Mouse (Mus musculus) kidney, embryonic 15.5 days (tissue): ENCODE data around the gene Insig1. TPM values are rescaled to one million over a fixed set of nuclear protein-coding genes. Genes with fewer than 3 reads are reported as not detected.

Source experiments
- ATAC-seq: fragments of 200-750 bp; cut with Nextera tagmentation; replicated peaks from 2 replicates; pipeline ENCODE4 v1.8.0; 2017; ENCODE audit warnings: moderate TSS enrichment; ENCODE audit not compliant: low FRiP score
- H3K27ac ChIP-seq: fragments of 300-500 bp; sonication (generic); 2 replicates; pipeline ENCODE4 v1.5.1; 2015; ENCODE audit warnings: mild to moderate bottlenecking, inconsistent platforms
- H3K27me3 ChIP-seq: fragments of 300-500 bp; sonication (generic); 2 replicates; pipeline ENCODE4 v1.6.1; 2015; ENCODE audit warnings: inconsistent platforms
- H3K36me3 ChIP-seq: fragments of 300-500 bp; sonication (generic); 2 replicates; pipeline ENCODE4 v1.6.1; 2015; ENCODE audit warnings: inconsistent platforms
- H3K4me1 ChIP-seq: fragments of 300-500 bp; sonication (generic); 2 replicates; pipeline ENCODE4 v1.6.1; 2015; ENCODE audit warnings: inconsistent platforms
- H3K4me2 ChIP-seq: fragments of 300-500 bp; sonication (generic); 2 replicates; pipeline ENCODE4 v1.6.1; 2015; ENCODE audit warnings: moderate library complexity, mild to moderate bottlenecking, inconsistent platforms
- H3K4me3 ChIP-seq: fragments of 300-500 bp; sonication (generic); replicated peaks from 2 replicates; pipeline ENCODE4 v1.5.1; 2015; ENCODE audit warnings: mild to moderate bottlenecking, inconsistent platforms
- H3K9ac ChIP-seq: fragments of 300-500 bp; sonication (generic); 2 replicates; pipeline ENCODE4 v1.6.1; 2015; ENCODE audit warnings: mild to moderate bottlenecking, inconsistent platforms
- H3K9me3 ChIP-seq: fragments of 300-500 bp; sonication (generic); replicated peaks from 2 replicates; pipeline ENCODE4 v1.6.1; 2016; ENCODE audit warnings: inconsistent platforms
- WGBS: fragments of 180-500 bp; shearing (Covaris S2); methylation state at CpG from one replicate; pipeline ENCODE4 v1.1.7; 2015; ENCODE audit warnings: mixed read lengths; 5-methylcytosine and 5-hydroxymethylcytosine counted together
- polyA plus RNA-seq: library from polyadenylated mRNA; unstranded; fragments of >200 nt; fragmentation: Nextera tagmentation; extraction: Ambion mirVana; gene quantifications from 2 replicates; pipeline ENCODE4 v1.2.1, GENCODE M21; 2015

Gene Insig1
- polyA plus RNA-seq, 1 experiment from 2014 or later, result 52.8 TPM

DNA sequence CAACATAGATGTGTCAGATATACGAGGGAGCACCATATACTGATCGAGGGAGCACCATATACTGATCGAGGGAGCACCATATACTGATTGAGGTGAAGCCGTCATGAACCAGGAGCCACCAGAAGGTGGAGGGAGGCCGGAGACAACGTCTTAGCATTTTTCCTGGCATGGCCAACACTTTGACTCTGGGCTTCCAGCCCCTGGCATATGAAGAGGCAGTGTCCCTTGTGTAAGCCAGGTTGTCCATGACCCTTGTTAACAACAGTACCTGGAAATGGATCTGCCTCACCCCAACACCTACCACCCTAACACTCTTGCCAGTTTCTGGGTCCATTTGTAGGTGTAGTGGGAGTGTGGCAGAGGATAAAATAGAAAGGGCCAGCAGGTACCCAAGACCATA lies 23.7 kb downstream of the Insig1 start:
- H3K4me1 ChIP-seq, result no peaks in the 10 kb centered on the region
- H3K4me2 ChIP-seq, result no peak overlapping the region
- H3K27me3 ChIP-seq, result no peaks in the 10 kb centered on the region
- H3K9me3 ChIP-seq, result no peaks in the 10 kb centered on the region
- H3K4me3 ChIP-seq, result no peak overlapping the region
- H3K36me3 ChIP-seq, result no peaks in the 10 kb centered on the region
- no peak overlapping the region for H3K27ac ChIP-seq
- H3K9ac ChIP-seq, result no peak overlapping the region
- WGBS, result 77% methylated on average over 6 of the region's 6 CpGs
- ATAC-seq, result no peak

DNA sequence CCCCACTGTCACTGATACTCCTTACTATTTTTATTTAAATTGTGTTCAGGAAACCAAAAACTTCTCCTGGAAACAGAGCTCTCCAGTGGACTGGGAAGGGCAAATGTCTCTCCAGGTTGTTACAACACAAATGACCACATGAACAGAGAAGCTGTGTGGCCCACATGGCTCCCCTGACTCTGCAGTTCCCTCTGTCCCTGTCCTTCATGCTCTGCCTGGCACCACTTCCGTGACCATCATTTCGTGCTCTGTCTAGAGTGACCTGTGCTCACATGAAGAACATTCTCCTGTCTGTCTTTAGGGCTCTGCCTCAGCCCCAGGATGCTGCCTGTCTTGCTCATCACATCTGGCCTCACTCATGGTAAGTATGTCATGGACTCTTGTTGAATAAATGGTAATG lies 24.5 kb downstream of the Insig1 start:
- Histone ChIP-seq H3K27me3 (no peaks in the 10 kb centered on the region), H3K9ac (no peak overlapping the region), H3K36me3 (no peaks in the 10 kb centered on the region), H3K4me3 (no peak overlapping the region), H3K4me2 (no peak overlapping the region), H3K27ac (no peak overlapping the region), H3K4me1 (no peaks in the 10 kb centered on the region), H3K9me3 (no peaks in the 10 kb centered on the region)
- no peak for ATAC-seq
- WGBS, result 47% methylated on average over 2 of the region's 2 CpGs

- Histone ChIP-seq H3K4me1 (no peaks in the 10 kb centered on the region), H3K9me3 (no peaks in the 10 kb centered on the region), H3K4me2 (no peak overlapping the region), H3K9ac (no peak overlapping the region), H3K27me3 (0 out of 2 replicates have a peak, but pooled peaks cover 6% of the 10 kb centered on the region), H3K4me3 (no peak overlapping the region), H3K27ac (no peak overlapping the region), H3K36me3 (no peaks in the 10 kb centered on the region)
- 72% methylated on average over 4 of the region's 4 CpGs for WGBS
- no peak for ATAC-seq
Measured at GRCm38 (mm10) chr5:28106966-28107365, 35.8 kb downstream of the Insig1 start.

DNA sequence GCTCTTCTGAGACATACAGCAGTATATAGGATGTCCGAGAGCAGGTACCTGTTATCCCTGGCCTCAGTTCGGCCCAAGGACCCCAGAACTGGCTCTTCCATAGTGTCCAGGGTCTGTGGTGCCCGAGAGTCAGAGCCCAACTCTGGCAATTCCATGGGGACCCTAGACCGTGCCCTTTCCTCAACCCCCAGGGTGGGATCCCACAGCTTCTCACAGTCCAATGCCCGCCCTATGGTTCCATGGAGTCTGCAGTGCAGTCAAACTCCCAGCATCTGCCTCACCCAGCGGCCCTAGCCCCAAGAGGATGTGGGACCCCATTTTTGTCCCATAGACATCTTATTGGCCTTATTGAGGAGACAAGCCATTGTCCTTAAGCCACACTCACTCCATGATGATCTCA lies 36.8 kb downstream of the Insig1 start:
- no peak overlapping the region for H3K4me2 ChIP-seq
- H3K36me3 ChIP-seq, result no peaks in the 10 kb centered on the region
- H3K4me3 ChIP-seq, result no peak overlapping the region
- H3K27ac ChIP-seq, result no peak overlapping the region
- H3K9ac ChIP-seq, result no peak overlapping the region
- ATAC-seq, result no peak
- WGBS, result 88% methylated on average over 6 of the region's 6 CpGs
- H3K27me3 ChIP-seq, result peaks cover 3% of the 10 kb centered on the region; the same call in 1 of the 2 replicates
- no peaks in the 10 kb centered on the region for H3K4me1 ChIP-seq
- no peaks in the 10 kb centered on the region for H3K9me3 ChIP-seq

DNA sequence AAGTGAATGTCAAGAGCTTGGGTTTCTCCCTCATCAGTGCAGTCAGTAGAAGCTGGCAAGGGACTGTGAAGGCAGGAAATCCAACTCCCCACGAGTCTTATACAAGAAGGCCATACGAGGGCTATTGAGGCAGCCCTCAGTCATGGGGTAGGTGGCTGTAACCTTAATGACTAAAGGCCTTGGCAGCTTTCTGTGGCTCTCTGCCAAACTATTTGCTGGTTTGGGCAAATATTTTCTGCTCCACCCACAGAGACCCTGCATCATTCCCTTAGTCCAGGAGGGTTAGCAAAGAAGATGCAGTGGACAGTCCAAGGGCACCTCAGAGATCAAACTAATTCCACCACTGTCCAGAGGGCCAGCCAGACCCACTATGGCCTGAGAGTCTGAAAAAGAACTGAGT lies 39.7 kb downstream of the Insig1 start:
- 43% methylated on average over 2 of the region's 2 CpGs for WGBS
- Histone ChIP-seq H3K4me3 (no peak overlapping the region), H3K9ac (no peak overlapping the region), H3K36me3 (no peaks in the 10 kb centered on the region), H3K27ac (no peak overlapping the region), H3K4me1 (no peaks in the 10 kb centered on the region), H3K4me2 (no peak overlapping the region), H3K27me3 (peaks cover 10% of the 10 kb centered on the region; the same call in 1 of the 2 replicates), H3K9me3 (no peaks in the 10 kb centered on the region)
- ATAC-seq, result no peak

DNA sequence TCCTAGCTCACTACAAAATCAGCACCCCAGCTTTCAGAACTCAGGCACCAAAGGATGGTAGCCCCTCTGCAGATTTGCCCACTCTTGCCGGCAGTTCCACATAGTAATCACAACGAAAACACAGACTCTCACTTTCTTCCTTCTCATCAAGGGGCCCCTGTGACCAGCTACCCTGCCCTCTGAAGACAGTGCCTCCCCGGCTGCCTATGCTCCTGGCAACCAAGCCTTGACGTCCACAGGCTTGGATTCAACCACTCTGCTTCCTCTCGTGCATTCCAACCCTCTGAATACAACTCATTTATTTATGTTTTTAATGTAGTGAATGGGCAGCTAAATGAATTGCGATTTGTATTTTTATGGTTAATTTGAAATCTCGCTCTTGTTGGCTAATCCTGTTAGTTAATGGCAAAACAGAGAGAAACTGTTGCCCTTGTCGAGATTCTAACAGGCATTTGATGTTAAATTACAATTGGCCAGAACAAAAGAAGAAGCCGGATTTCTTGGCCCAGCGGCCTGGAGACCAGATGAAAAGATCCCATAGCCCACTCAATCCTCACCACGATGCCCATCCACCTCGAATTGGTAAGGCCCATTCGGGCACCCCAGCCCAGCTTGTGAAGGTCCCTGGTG lies 46.2 kb downstream of the Insig1 start:
- ATAC-seq, result no peak
- no peaks in the 10 kb centered on the region for H3K9me3 ChIP-seq
- peaks cover 11% of the 10 kb centered on the region for H3K4me1 ChIP-seq
- no peak overlapping the region for H3K9ac ChIP-seq
- no peak overlapping the region for H3K4me3 ChIP-seq
- no peak overlapping the region for H3K27ac ChIP-seq
- H3K36me3 ChIP-seq, result no peaks in the 10 kb centered on the region
- 6% methylated on average over 13 of the region's 13 CpGs for WGBS
- peaks cover 70% of the 10 kb centered on the region for H3K27me3 ChIP-seq
- peak overlapping the region; percentile 66 for H3K4me2 ChIP-seq

DNA sequence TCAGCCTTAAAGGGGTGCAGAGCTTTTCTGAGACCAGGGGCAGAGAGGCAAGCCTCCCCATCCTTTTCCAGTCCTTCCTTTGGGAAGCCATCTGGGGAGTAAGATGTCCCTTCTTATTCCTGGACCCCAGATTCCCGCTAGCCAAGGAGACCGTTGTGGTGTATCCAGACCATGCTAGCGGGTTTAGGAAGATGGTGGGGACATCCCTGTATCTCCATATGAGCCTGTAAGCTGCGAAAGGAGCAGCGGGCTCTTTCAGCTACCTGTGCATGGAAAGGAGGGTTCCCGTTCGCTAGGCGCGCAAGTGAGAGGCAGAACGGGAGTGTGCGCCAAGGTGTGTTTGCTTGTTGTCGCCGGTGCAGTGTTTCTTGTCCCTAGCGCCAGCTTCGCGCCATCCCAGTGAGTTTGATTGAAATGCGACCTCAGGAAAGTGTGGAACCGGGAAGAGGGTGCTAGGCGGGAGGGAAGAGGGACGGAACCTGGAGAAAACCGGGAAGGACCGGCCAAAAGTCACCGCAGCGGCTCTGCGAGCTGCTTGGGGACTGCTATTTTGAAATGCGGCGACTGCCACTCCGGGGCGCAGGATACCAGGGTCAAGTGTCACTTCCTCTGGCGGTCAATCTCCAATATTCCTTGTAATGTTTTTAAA lies 46.8 kb downstream of the Insig1 start:
- Histone ChIP-seq H3K9me3 (no peaks in the 10 kb centered on the region), H3K4me3 (peak overlapping the region; percentile 38), H3K9ac (no peak overlapping the region), H3K27me3 (peaks cover 77% of the 10 kb centered on the region), H3K4me2 (peak overlapping the region; percentile 66), H3K27ac (no peak overlapping the region), H3K4me1 (peaks cover 11% of the 10 kb centered on the region), H3K36me3 (no peaks in the 10 kb centered on the region)
- no peak for ATAC-seq
- WGBS, result under 1% methylated on average over 30 of the region's 30 CpGs

- H3K4me1 ChIP-seq, result peaks cover 11% of the 10 kb centered on the region
- H3K9me3 ChIP-seq, result no peaks in the 10 kb centered on the region
- H3K27ac ChIP-seq, result no peak overlapping the region
- H3K9ac ChIP-seq, result no peak overlapping the region
- no peaks in the 10 kb centered on the region for H3K36me3 ChIP-seq
- ATAC-seq, result no peak
- H3K4me3 ChIP-seq, result peak overlapping the region; percentile 38
- under 1% methylated on average over 19 of the region's 19 CpGs for WGBS
- peak overlapping the region; percentile 66 for H3K4me2 ChIP-seq
- peaks cover 82% of the 10 kb centered on the region for H3K27me3 ChIP-seq
Measured at GRCm38 (mm10) chr5:28118531-28118925, 47.4 kb downstream of the Insig1 start.

DNA sequence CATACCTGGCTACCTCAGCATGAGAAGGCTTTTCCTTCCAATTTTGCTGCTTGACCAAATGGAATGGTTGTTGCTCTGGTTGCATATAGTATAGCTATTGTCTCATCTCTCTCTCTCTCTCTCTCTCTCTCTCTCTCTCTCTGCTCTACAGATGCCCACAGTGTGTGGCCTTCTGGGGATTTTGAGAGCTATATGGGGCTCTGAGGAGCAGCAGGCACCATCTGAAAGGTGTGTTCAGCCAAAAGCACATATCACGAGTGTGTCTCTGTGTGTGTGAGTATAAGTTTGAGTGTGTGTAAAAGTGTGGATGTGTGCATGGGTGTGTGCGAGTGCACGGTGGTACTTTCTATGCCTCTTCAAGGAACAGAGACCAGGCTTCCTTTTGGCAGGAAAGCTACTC lies 48.4 kb downstream of the Insig1 start:
- Histone ChIP-seq H3K27me3 (peaks cover 82% of the 10 kb centered on the region), H3K36me3 (no peaks in the 10 kb centered on the region), H3K9me3 (no peaks in the 10 kb centered on the region), H3K9ac (no peak overlapping the region), H3K27ac (no peak overlapping the region), H3K4me3 (no peak overlapping the region), H3K4me1 (peaks cover 20% of the 10 kb centered on the region), H3K4me2 (no peak overlapping the region)
- WGBS, result 21% methylated on average over 3 of the region's 3 CpGs
- no peak for ATAC-seq

- ATAC-seq, result peak; percentile 80
- WGBS, result 1% methylated on average over 27 of the region's 27 CpGs
- H3K9ac ChIP-seq, result no peak overlapping the region
- no peaks in the 10 kb centered on the region; the same call in 1 of the 2 replicates for H3K9me3 ChIP-seq
- peaks cover 97% of the 10 kb centered on the region for H3K27me3 ChIP-seq
- 0 out of 2 replicates have a peak overlapping the region, but pooled peaks have one; percentile 15 for H3K4me3 ChIP-seq
- no peaks in the 10 kb centered on the region for H3K36me3 ChIP-seq
- no peak overlapping the region for H3K27ac ChIP-seq
- peak overlapping the region; percentile 43 for H3K4me2 ChIP-seq
- H3K4me1 ChIP-seq, result peaks cover 19% of the 10 kb centered on the region
Measured at GRCm38 (mm10) chr5:28122491-28123454, 51.6 kb downstream of the Insig1 start.

- Histone ChIP-seq H3K36me3 (no peaks in the 10 kb centered on the region), H3K4me3 (0 out of 2 replicates have a peak overlapping the region, but pooled peaks have one; percentile 15), H3K9ac (no peak overlapping the region), H3K27me3 (peaks cover 96% of the 10 kb centered on the region), H3K27ac (no peak overlapping the region), H3K4me1 (peaks cover 13% of the 10 kb centered on the region), H3K9me3 (no peaks in the 10 kb centered on the region; the same call in 1 of the 2 replicates), H3K4me2 (peak overlapping the region; percentile 43)
- ATAC-seq, result no peak
- WGBS, result under 1% methylated on average over 11 of the region's 11 CpGs
Measured at GRCm38 (mm10) chr5:28123455-28123825, 52.3 kb downstream of the Insig1 start.
